17 mouse cellular contexts compared by ENCODE assay signal in the genomic region with DNA sequence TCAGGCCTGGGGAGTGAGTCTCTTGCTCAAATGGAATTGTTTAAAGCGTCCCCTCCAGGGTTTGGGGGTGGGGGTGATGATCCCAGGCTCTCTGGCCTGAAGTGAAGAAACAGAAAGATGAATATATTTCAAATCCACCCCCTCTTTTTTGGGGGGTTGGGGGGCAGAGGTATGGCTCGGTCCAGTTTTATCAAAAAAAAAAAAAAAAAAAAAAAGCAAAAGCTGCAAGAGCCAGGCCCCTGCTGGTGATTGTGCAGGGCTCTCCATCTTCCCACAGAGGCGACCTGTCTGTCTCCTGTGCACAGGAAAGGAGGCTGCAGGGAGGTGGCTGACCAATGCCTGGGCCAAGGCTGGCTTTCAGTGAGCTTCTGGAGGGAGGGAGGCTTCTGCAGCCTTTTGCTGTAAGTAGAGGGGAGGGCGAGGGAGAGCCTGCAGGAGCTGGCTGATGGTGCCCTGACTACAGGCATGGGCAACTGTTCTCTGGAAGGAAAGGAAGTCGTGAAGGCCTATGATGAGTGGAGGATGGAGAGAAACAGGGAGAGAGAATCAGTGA.
DNase-seq lines count a peak whose midpoint lies in the region; ATAC-seq and TF ChIP-seq lines count a peak whose summit lies in the region.
"Had no signal": no experiment of that assay in that cellular context is flagged by ENCODE, and none has a peak within 500 bp of the region (broad histone marks: within the 10 kb centered on the region; RNA-seq: fewer than 3 reads in every experiment).

No protein-coding gene starts in this region.

- H3K9ac ChIP-seq in heart, embryonic 14.5 days (ENCODE audit: low read length), result 0 out of 2 replicates have a peak overlapping the region, but pooled peaks have one; percentile 16
- no peak overlapping the region for H3K9ac ChIP-seq in ES-E14 (ENCODE audit: insufficient read depth, low read depth, low read length, poor library complexity, severe bottlenecking)
- no peak overlapping the region; the same call in 1 of the 2 replicates for H3K9ac ChIP-seq in intestine, embryonic 16.5 days (ENCODE audit: low read depth, low read length)
- H3K9ac ChIP-seq: embryonic facial prominence, embryonic 15.5 days; neural tube, embryonic 13.5 days had no signal

- no peaks in the 10 kb centered on the region for H3K9me3 ChIP-seq in heart, embryonic 14.5 days (ENCODE audit: control insufficient read depth, low read length)
- H3K9me3 ChIP-seq in ES-E14 (ENCODE audit: control insufficient read depth, insufficient read depth, low read depth, low read length), result no peaks in the 10 kb centered on the region
- H3K9me3 ChIP-seq in intestine, embryonic 16.5 days (ENCODE audit: control insufficient read depth, low read length), result no peaks in the 10 kb centered on the region
- H3K9me3 ChIP-seq: midbrain, embryonic 10.5 days; neural tube, embryonic 13.5 days had no signal

- intact Hi-C loops in heart, postnatal 25 days (cut with DNase I), result no loop called here

- H3K4me2 ChIP-seq in heart, embryonic 14.5 days (ENCODE audit: low read length), result no peak overlapping the region
- no peak overlapping the region for H3K4me2 ChIP-seq in intestine, embryonic 16.5 days (ENCODE audit: low read depth, low read length)
- H3K4me2 ChIP-seq: embryonic facial prominence, embryonic 15.5 days; liver, embryonic 11.5 days; neural tube, embryonic 13.5 days had no signal

- ATAC-seq in heart, embryonic 14.5 days (ENCODE audit: insufficient number of reproducible peaks, insufficient read depth, low FRiP score, low read depth), result no peak; the same call in 1 of the 2 replicates
- no peak for ATAC-seq in intestine, embryonic 16.5 days
- ATAC-seq: hindbrain, embryonic 16.5 days had no signal

- H3K4me3 ChIP-seq in heart, embryonic 14.5 days (ENCODE audit: control insufficient read depth in 1 of 2, insufficient read depth in 1 of 2, low read depth in 1 of 2, low read length in 2 of 2), result no peak overlapping the region
- H3K4me3 ChIP-seq in ES-E14 (ENCODE audit: insufficient read depth in 1 of 2, low read depth in 1 of 2, low read length in 2 of 2, poor library complexity in 1 of 2, severe bottlenecking in 1 of 2), result no peak overlapping the region
- no peak overlapping the region for H3K4me3 ChIP-seq in intestine, embryonic 16.5 days (ENCODE audit: low read length)
- H3K4me3 ChIP-seq: embryonic facial prominence, embryonic 15.5 days; midbrain, embryonic 10.5 days; neural tube, embryonic 13.5 days had no signal

- peak; percentile 45 to 53 for DNase-seq in cerebellum, postnatal 25 days
- DNase-seq in cerebellum, postnatal 4 days (ENCODE audit: low spot score in 2 of 2), result no peak
- no peak for DNase-seq in heart, postnatal 25 days (ENCODE audit: low spot score)
- no peak for DNase-seq in ES-E14 (ENCODE audit: low read depth, low spot score)
- DNase-seq in adrenal gland, adult (ENCODE audit: inconsistent age in 2 of 2, low spot score in 1 of 2), result no peak
- DNase-seq in embryo, embryonic 11 days, result no peak
- DNase-seq: kidney, adult 9 months; lung, adult 2 months; lung, postnatal 36 days; spleen, adult 18-20 months had no signal

- H3K4me1 ChIP-seq in heart, embryonic 14.5 days (ENCODE audit: control insufficient read depth in 2 of 2, insufficient read depth in 2 of 2, low read length in 2 of 2), result peaks cover 21 to 43% of the 10 kb centered on the region in 2 experiments
- H3K4me1 ChIP-seq in ES-E14 (ENCODE audit: control insufficient read depth in 2 of 2, insufficient read depth in 2 of 2, low read length in 2 of 2, poor library complexity in 1 of 2), result peaks cover 14 to 32% of the 10 kb centered on the region in 2 experiments
- peaks cover 6% of the 10 kb centered on the region for H3K4me1 ChIP-seq in intestine, embryonic 16.5 days (ENCODE audit: control insufficient read depth, insufficient read depth, low read length)

- 43% methylated on average over 5 of the region's 5 CpGs for WGBS in heart, embryonic 14.5 days
- WGBS in intestine, embryonic 16.5 days, result 48% methylated on average over 5 of the region's 5 CpGs

- no peaks in the 10 kb centered on the region for H3K27me3 ChIP-seq in heart, embryonic 14.5 days (ENCODE audit: control insufficient read depth, insufficient read depth, low read length)
- H3K27me3 ChIP-seq in intestine, embryonic 16.5 days (replicated peaks; ENCODE audit: control insufficient read depth, insufficient read depth, low read length), result no peaks in the 10 kb centered on the region
- H3K27me3 ChIP-seq: embryonic facial prominence, embryonic 15.5 days; neural tube, embryonic 13.5 days had no signal

- H3K27ac ChIP-seq in heart, embryonic 14.5 days (replicated peaks in 1 of 2; ENCODE audit: control insufficient read depth in 1 of 2, insufficient read depth in 1 of 2, low read depth in 2 of 2, low read length in 2 of 2), result peak overlapping the region; percentile 57 to 67
- no peak overlapping the region for H3K27ac ChIP-seq in ES-E14 (ENCODE audit: insufficient read depth, low read depth, low read length, poor library complexity, severe bottlenecking)
- H3K27ac ChIP-seq in intestine, embryonic 16.5 days (ENCODE audit: low read length), result peak overlapping the region; percentile 10; the same call in 1 of the 2 replicates
- H3K27ac ChIP-seq: embryonic facial prominence, embryonic 15.5 days; midbrain, embryonic 10.5 days; neural tube, embryonic 13.5 days had no signal

- peaks cover 4% of the 10 kb centered on the region; the same call in 1 of the 2 replicates for H3K36me3 ChIP-seq in heart, embryonic 14.5 days (ENCODE audit: control insufficient read depth, insufficient read depth, low read length)
- no peaks in the 10 kb centered on the region for H3K36me3 ChIP-seq in ES-E14 (ENCODE audit: control insufficient read depth, insufficient read depth, low read length, poor library complexity, severe bottlenecking)
- no peaks in the 10 kb centered on the region for H3K36me3 ChIP-seq in intestine, embryonic 16.5 days (ENCODE audit: control insufficient read depth, insufficient read depth, low read length)
- H3K36me3 ChIP-seq: midbrain, embryonic 10.5 days; neural tube, embryonic 13.5 days had no signal

- in situ Hi-C loops in ES-E14 (cut with MboI; ENCODE audit: low sequenced_read_pairs in 2 of 2, unreplicated experiment in 2 of 2), result no loop called here

TF ChIP-seq in ES-E14, 5 proteins besides CTCF, POLR2A, EP300 and RAD21:
- TF ChIP-seq ZNF384 (IDR thresholded peaks at IDR 0.05; ENCODE audit: low read depth, low read length) (peak; percentile 93), MAFK (IDR thresholded peaks at IDR 0.05; ENCODE audit: insufficient read depth, low read depth, low read length) (no peak)

Comparison
In these comparisons a context has a peak if more than half of its experiments do, and no peak if none do; other contexts are left out.
1. DNase-seq: peak in cerebellum, postnatal 25 days (2 of 2); none in cerebellum, postnatal 4 days (0 of 2), heart, postnatal 25 days (single experiment), ES-E14 (single experiment), adrenal gland, adult (0 of 2) and embryo, embryonic 11 days (single experiment).